Mouse (Mus musculus) spleen, postnatal 14 days (tissue): ENCODE results near the gene Gm21988.
A peak's percentile ranks its signal among the peaks of the same experiment; 100 is the strongest.

Source experiments
- DNase-seq, 2 experiments: peaks; one replicate each; pipeline ENCODE4 v3.0.0; 2021 to 2022; ENCODE audit warnings: low spot score in 2 of 2

Gm21988 gene

DNA sequence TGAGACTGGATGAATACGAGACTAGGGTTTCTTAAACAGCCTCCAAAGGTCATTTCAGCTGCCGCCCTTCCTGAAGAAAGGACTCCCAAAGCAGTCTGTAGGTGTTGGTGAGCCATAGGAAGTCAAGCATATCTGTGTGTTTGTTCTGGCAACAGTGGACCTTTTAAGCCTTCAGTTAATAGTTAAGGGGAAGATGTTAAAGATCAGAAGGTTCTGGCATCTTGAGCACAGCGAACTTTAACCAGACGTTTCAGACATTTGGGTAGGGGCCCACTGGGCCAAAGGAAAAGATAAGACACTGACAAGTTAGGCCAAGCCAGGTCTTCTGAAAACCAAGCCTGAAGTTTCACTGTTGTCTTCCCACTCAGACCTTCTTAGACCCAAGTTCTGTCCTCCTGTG, 21.6 kb downstream of the Gm21988 start:
- DNase-seq, result no peak

GRCm38 (mm10) chr11:70216103-70216502, 23.5 kb downstream of the Gm21988 start:
- DNase-seq, result no peak

DNA sequence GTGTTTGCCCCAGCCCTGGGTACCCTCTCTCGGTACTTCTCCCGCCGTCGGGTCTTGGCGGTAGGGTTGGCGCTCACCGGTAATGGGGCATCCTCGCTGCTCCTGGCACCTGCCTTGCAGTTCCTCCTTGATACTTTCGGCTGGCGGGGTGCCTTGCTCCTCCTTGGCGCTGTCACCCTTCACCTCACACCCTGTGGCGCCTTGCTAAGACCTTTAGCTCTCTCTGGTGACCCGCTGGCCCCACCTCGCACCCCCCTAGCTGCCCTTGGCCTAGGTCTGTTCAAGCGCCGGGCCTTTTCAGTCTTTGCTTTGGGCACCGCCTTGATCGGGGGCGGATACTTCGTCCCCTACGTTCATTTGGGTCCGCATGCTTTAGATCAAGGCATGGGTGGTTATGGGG, 24.3 kb downstream of the Gm21988 start:
- no peak for DNase-seq

DNA sequence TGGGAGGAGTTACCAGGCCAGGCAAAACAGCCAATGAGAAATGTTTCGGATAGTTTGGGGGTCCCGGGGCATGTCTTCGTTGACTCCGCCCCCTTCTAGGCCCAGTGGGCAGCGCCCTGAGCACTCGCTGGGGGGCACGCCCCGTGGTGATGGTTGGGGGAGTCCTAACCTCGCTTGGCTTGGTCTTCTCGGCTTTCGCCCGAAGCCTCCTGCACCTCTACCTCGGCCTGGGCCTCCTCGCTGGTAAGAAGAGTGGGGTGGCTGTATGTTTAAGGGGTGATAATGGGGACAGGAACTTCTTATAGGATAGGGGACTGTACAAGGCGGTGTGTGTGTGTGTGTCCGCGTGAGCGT, 24.8 kb downstream of the Gm21988 start:
- no peak for DNase-seq

DNA sequence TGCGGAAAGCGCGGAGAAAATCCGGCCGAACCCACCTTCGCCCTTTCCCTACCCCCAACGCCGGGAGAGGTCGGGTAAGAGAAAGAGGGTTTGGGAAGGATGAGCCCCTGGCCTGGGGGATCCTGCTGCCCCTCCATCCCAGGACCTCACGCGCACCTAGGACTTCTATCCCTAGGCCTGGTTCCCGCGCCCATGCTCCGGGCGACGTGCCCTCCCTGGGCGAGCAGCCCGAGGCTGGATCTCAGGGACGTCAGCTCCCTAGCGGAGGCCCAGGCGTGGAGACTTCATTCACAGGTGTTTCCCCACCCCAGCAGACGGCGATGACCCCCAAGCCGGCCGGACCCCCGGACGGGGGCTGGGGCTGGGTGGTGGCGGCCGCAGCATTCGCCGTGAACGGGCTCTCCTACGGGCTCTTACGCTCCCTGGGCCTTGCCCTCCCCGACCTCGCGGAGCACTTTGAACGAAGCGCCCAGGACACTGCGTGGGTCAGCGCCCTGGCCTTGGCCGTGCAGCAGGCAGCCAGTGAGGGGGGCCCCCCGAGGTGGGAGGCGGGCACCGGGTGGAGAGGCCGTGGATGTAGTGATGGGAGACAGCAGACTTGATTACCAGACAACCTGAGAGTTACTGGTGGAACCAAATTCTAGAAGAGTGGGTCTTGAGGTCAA, 25.3 kb downstream of the Gm21988 start:
- DNase-seq, result no peak

GRCm38 (mm10) chr11:70213736-70214135, 25.9 kb downstream of the Gm21988 start:
- DNase-seq, result no peak

DNA sequence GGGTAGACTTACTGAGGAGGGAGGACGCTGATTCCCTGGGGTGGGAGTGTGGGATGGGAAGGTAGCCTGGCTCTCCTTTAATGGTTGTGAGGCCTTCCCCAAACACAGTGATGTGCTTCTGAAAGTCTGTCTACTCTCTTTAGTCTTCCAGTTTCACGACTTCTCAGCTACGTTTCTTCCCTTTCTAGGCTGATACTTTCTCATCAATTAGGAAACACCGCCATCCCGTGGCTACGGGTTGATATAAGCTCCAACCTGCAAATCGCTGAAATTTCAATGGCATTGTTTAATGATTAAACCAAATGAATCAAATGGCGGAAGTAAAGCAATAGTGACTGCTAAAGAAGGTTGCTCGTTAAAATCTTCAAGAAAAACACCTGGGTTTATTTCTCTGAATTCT, 26.7 kb downstream of the Gm21988 start:
- peak in 1 of 2 experiments; percentile 54 for DNase-seq

DNA sequence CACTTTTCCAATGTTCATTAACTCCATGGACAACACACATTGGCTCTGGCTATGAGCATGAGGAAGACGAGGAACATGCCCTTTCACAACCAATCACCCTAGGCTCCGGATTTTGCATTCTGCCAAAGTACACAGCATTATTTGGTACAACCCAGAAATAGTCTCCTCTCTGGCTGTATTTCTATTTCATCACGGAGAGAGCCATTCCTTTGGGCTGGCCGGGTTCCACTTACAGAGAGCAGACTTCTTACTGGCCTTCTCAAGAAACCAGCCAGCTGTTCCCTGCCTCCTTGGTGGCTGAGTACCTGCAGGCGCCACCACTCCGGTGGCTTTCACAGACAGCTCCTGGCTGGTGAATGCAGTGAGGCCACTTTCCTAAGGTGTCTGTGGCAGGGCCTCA, 27.2 kb downstream of the Gm21988 start, which contains the start of gene Slc16a11:
TSS of gene Slc16a11 (plus strand) at position 330 of the 400 bp plus-strand sequence.
- no peak for DNase-seq

DNA sequence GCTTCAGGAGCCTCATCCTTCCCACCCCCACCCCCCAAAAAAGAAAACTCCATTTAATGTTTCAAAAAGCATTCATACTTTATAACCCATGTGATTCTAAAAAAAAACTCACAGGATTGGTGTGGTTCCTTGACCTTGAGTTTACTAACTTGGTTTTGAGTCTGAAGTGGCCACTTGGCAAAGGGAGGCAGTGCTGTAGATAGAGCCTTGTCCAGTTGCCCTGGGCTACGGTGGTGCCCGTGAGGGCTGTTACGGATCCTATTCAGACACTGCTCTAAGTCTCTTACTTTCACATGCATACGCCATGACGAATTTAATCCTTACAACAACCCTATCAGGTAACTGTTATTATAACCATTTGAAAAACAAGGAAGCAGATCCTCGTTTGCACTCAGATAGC, 27.7 kb downstream of the Gm21988 start:
- no peak for DNase-seq

DNA sequence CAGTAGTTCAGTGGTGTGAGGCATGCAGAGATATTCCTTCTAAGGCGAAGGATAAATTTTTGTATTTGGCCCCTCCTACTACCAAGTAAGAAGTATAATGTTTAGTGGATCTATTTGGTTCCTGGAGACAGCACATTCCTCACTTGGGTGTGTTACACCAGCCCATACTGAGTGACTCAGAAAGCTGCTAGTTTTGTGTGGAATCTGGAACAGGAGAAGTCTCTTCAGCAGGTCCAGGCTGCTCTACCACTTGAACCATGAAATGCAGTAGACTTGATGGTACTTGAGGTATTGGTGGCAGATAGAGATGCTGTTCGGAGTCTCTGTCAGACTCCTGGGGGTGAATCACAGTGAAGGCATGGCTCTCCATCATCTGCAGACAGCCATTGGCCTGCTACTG, 28.9 kb downstream of the Gm21988 start:
- DNase-seq, result no peak

DNA sequence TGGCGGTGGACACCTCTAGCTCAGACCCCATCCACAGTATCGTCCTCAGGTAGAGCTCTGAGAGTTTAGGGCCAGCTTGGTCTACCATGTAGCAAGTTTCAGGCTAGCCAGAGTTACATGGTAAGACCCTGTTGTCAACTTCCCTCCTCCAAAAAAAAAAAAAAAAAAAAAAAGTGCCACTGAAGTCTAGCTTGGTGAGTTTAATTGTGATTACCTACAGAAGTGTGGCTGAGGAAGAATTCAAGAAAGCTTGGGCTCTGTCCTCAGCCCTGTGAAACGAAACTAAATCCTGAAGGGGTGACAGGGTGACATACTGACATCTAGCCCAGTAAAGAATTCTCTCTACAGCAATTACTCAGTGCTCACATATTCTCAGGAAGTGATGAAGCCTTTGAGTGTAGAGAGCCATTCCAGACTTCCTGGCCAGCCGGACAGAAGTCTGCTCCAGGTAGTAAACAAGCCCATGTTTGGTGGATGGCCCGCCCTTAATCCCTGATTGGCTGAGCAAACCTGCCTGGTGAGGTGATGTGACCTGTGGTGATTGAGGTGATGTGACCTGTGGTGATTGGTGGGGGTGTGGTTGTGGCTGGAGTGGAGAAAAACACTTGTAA, 30.7 kb downstream of the Gm21988 start:
- DNase-seq, result no peak

- DNase-seq, result no peak
Measured at GRCm38 (mm10) chr11:70207283-70207682, 32.3 kb downstream of the Gm21988 start.

GRCm38 (mm10) chr11:70206801-70207200, 32.8 kb downstream of the Gm21988 start:
- no peak for DNase-seq

- peak; percentile 46 to 72 for DNase-seq
Measured at GRCm38 (mm10) chr11:70201691-70202090, 37.9 kb downstream of the Gm21988 start.

- DNase-seq, result no peak
Measured at GRCm38 (mm10) chr11:70200036-70200608, 39.5 kb downstream of the Gm21988 start.

DNA sequence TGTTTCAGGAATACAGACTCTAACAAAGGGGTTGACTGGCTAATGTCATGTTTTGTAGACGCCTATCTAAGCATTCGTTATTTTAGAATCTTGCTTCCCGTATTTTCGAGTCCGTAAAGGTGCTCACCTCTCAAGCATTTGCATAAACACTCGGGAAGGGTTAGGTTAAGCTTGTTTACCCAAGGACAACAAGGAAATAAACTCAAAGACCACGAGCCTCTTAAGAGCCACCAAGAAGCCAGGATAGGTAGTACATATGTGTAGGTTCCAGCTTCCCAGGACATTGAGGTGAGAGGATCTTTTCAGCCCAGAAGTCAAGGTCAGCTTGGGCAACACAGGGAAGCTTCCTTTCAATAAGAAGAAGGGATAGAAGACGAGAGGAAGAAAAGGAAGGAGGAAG, 40.5 kb downstream of the Gm21988 start:
- no peak for DNase-seq

GRCm38 (mm10) chr11:70198332-70198731, 41.3 kb downstream of the Gm21988 start:
- DNase-seq, result no peak

GRCm38 (mm10) chr11:70193354-70194285, 46.0 kb downstream of the Gm21988 start:
- no peak for DNase-seq

- no peak for DNase-seq
Measured at GRCm38 (mm10) chr11:70192157-70192556, 47.5 kb downstream of the Gm21988 start.

GRCm38 (mm10) chr11:70191188-70191587, 48.4 kb downstream of the Gm21988 start:
- DNase-seq, result no peak

DNA sequence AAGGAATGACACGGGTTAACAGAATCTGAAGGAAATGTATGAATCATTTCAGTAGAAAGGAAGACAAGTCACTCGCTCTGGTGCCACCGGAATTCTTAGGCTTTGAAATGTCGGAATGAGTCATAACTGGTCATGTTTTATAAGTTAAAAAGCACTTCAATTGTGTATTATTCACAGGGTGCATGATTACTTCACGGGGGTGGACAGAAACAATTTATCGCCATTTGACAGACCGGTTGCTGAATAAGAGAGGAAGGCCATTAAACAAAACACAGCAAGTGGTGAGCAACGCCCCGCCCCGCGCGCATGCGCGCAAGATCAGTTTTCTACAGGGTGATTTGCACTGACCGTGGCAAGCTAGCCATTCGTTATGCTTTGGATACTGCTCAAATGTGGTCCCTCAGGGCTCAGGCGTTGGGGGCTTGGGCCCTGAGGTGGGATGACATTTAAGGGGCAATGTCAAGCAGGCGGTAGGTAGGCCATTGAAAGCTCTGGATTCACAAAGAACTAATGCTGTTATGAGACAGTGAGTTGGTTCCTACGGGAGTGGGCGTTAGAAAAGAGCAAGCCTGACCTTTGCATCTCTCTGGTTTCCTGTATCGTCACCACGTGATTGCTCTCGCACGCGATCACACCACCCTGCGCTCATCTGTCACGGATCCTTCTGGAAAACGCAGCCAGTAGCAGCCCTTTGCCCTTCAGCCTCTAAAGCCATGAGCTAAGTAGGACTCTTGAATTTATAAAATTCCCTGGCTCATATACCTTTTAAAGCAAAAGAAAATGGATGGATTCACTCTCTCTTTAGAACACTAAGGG, 50.1 kb downstream of the Gm21988 start:
- DNase-seq, result no peak
